Comparison of ENCODE assay signal across 29 mouse cellular contexts in genomic region chr1:164322987-164323650, GRCm38 (mm10). TPM values are rescaled to one million over a fixed set of nuclear protein-coding genes. Genes with fewer than 3 reads are reported as not detected.
DNase-seq lines count a peak whose midpoint lies in the region; ATAC-seq and TF ChIP-seq lines count a peak whose summit lies in the region.
"Had no signal": no experiment of that assay in that cellular context is flagged by ENCODE, and none has a peak within 500 bp of the region (broad histone marks: within the 10 kb centered on the region; RNA-seq: fewer than 3 reads in every experiment).

No protein-coding gene starts in this region.

- H3K4me2 ChIP-seq in kidney, embryonic 16.5 days (replicated peaks; ENCODE audit: low read depth, low read length), result no peak overlapping the region
- H3K4me2 ChIP-seq in CH12.LX (ENCODE audit: insufficient read depth, low read depth, poor library complexity, severe bottlenecking), result no peak overlapping the region
- H3K4me2 ChIP-seq: embryonic facial prominence, embryonic 13.5 days; forebrain, embryonic 12.5 days; forebrain, embryonic 15.5 days; heart, embryonic 12.5 days; heart, embryonic 15.5 days; hindbrain, embryonic 14.5 days had no signal

- no peak overlapping the region for H3K4me3 ChIP-seq in kidney, adult 2 months (ENCODE audit: insufficient read depth, low read depth, low read length)
- H3K4me3 ChIP-seq in kidney, embryonic 16.5 days (ENCODE audit: low read length), result no peak overlapping the region
- H3K4me3 ChIP-seq in CH12.LX (replicated peaks in 1 of 3; ENCODE audit: low read depth in 2 of 3, low read length in 2 of 3, poor library complexity in 1 of 3), result no peak overlapping the region
- H3K4me3 ChIP-seq: embryonic facial prominence, embryonic 10.5 days; embryonic facial prominence, embryonic 13.5 days; erythroblast, embryonic 14.5 days; forebrain, embryonic 12.5 days; forebrain, embryonic 15.5 days; heart, embryonic 12.5 days; heart, embryonic 15.5 days had no signal

- H3K9me3 ChIP-seq in kidney, embryonic 16.5 days (ENCODE audit: low read length), result no peaks in the 10 kb centered on the region
- no peaks in the 10 kb centered on the region for H3K9me3 ChIP-seq in CH12.LX (replicated peaks; ENCODE audit: low read length)
- H3K9me3 ChIP-seq: embryonic facial prominence, embryonic 10.5 days; embryonic facial prominence, embryonic 13.5 days; forebrain, embryonic 12.5 days; forebrain, embryonic 15.5 days; G1E; heart, embryonic 12.5 days; heart, embryonic 15.5 days had no signal

- no peak for TF ChIP-seq EP300 in CH12.LX (IDR thresholded peaks at IDR 0.05; ENCODE audit: low read length)

- DNase-seq in kidney, adult 2 months, result peak; percentile 32
- peak; percentile 22 to 33 for DNase-seq in kidney, postnatal 4 days
- no peak for DNase-seq in kidney, adult 11 months
- DNase-seq in CH12.LX (ENCODE audit: extremely low read depth) (no peak), ZHBTc4 (ENCODE audit: low read depth, low spot score) (peak; percentile 43)
- DNase-seq in urinary bladder, postnatal 4 days (ENCODE audit: low spot score in 2 of 2), result no peak
- no peak for DNase-seq in heart, postnatal 10 days
- DNase-seq: adrenal gland, postnatal 10 days; adrenal gland, postnatal 36 days; cerebellum, adult 11 months; cerebellum, adult 8-10 months; cerebellum, postnatal 10 days; cerebellum, postnatal 36 days; embryo, embryonic 11 days; gastrocnemius, postnatal 25 days; heart, adult 18-20 months; heart, postnatal 14 days; heart, postnatal 4 days had no signal

- H3K27me3 ChIP-seq in kidney, adult 2 months (replicated peaks; ENCODE audit: control insufficient read depth, insufficient read depth, low read length), result no peaks in the 10 kb centered on the region
- H3K27me3 ChIP-seq in kidney, embryonic 16.5 days (ENCODE audit: insufficient read depth, low read length), result no peaks in the 10 kb centered on the region
- H3K27me3 ChIP-seq in CH12.LX (replicated peaks), result no peaks in the 10 kb centered on the region
- H3K27me3 ChIP-seq: embryonic facial prominence, embryonic 13.5 days; forebrain, embryonic 12.5 days; forebrain, embryonic 15.5 days; heart, embryonic 12.5 days; heart, embryonic 15.5 days had no signal

- intact Hi-C loops in heart, postnatal 10 days (cut with DNase I), result no loop called here

- no peak for TF ChIP-seq POLR2A in kidney, adult 2 months (IDR thresholded peaks at IDR 0.05; ENCODE audit: low read depth, low read length)
- no peak for TF ChIP-seq POLR2A in CH12.LX (IDR thresholded peaks at IDR 0.05; ENCODE audit: low read depth, low read length)

- H3K9ac ChIP-seq in kidney, embryonic 16.5 days (replicated peaks; ENCODE audit: low read length), result no peak overlapping the region
- no peak overlapping the region for H3K9ac ChIP-seq in CH12.LX (ENCODE audit: insufficient read depth, low read depth)
- H3K9ac ChIP-seq: embryonic facial prominence, embryonic 13.5 days; forebrain, embryonic 12.5 days; forebrain, embryonic 15.5 days; heart, embryonic 12.5 days; heart, embryonic 15.5 days; hindbrain, embryonic 14.5 days had no signal

- no peak for TF ChIP-seq CTCF in kidney, adult 2 months (conservative IDR thresholded peaks at IDR 0.05; ENCODE audit: insufficient read depth, insufficient read length, low read depth, low read length)
- TF ChIP-seq CTCF in CH12.LX (conservative IDR thresholded peaks at IDR 0.05 in 1 of 2, IDR thresholded peaks at IDR 0.05 in 1 of 2; ENCODE audit: low read depth in 2 of 2, low read length in 2 of 2), result no peak

- no peaks in the 10 kb centered on the region for H3K79me2 ChIP-seq in CH12.LX (replicated peaks; ENCODE audit: control insufficient read depth, extremely low read depth, insufficient read depth, poor library complexity, severe bottlenecking)

- 60% methylated on average over 8 of the region's 8 CpGs for WGBS in kidney, adult 2 months
- WGBS in kidney, embryonic 16.5 days, result 66% methylated on average over 8 of the region's 8 CpGs

- TF ChIP-seq RAD21 in CH12.LX (IDR thresholded peaks at IDR 0.05; ENCODE audit: low read depth, low read length), result no peak

- no peaks in the 10 kb centered on the region for H3K36me3 ChIP-seq in kidney, adult 2 months (ENCODE audit: control insufficient read depth, insufficient read depth, low read length)
- H3K36me3 ChIP-seq in kidney, embryonic 16.5 days (ENCODE audit: insufficient read depth, low read length), result no peaks in the 10 kb centered on the region
- peaks cover 0 to 23% of the 10 kb centered on the region in 2 experiments for H3K36me3 ChIP-seq in CH12.LX (replicated peaks in 1 of 2; ENCODE audit: control insufficient read depth in 1 of 2, insufficient read depth in 1 of 2, low read length in 1 of 2)
- H3K36me3 ChIP-seq: forebrain, embryonic 15.5 days; heart, embryonic 12.5 days; heart, embryonic 15.5 days had no signal

- peaks cover 20% of the 10 kb centered on the region; the same call in 1 of the 2 replicates for H3K4me1 ChIP-seq in kidney, adult 2 months (ENCODE audit: control insufficient read depth, insufficient read depth, low read length)
- H3K4me1 ChIP-seq in kidney, embryonic 16.5 days (ENCODE audit: insufficient read depth, low read length), result peaks cover 3% of the 10 kb centered on the region; the same call in 1 of the 2 replicates
- peaks cover 0 to 15% of the 10 kb centered on the region in 2 experiments; a peak in 2 of 4 replicates for H3K4me1 ChIP-seq in CH12.LX (ENCODE audit: control insufficient read depth in 1 of 2, insufficient read depth in 2 of 2)

- no peak for ATAC-seq in kidney, embryonic 16.5 days (ENCODE audit: low FRiP score, low TSS enrichment)
- ATAC-seq: forebrain, embryonic 15.5 days; hindbrain, postnatal 0 days had no signal

- in situ Hi-C loops in CH12.LX (cut with MboI; ENCODE audit: low pct_ligation_motif_present, low pct_unique_long_range_greater_than_20kb, low sequenced_read_pairs), result loop anchor here (25.0 kb wide), 1 partner anchor 789 kb away; no protein-coding TSS in a partner anchor

- H3K27ac ChIP-seq in kidney, adult 2 months (ENCODE audit: insufficient read depth, low read depth, low read length), result no peak overlapping the region
- H3K27ac ChIP-seq in kidney, embryonic 16.5 days (ENCODE audit: low read length), result no peak overlapping the region
- H3K27ac ChIP-seq in CH12.LX (ENCODE audit: insufficient read depth, low read depth), result no peak overlapping the region
- H3K27ac ChIP-seq: embryonic facial prominence, embryonic 10.5 days; embryonic facial prominence, embryonic 13.5 days; forebrain, embryonic 12.5 days; forebrain, embryonic 15.5 days; heart, embryonic 15.5 days; hindbrain, embryonic 14.5 days had no signal

- dilution Hi-C loops in CH12.LX (cut with MboI; ENCODE audit: extremely low pct_ligation_motif_present, extremely low pct_unique_long_range_greater_than_20kb, low sequenced_read_pairs), result no loop called here

TF ChIP-seq in CH12.LX, 34 proteins besides CTCF, POLR2A, EP300 and RAD21:
- TF ChIP-seq MYC (IDR thresholded peaks at IDR 0.05; ENCODE audit: low read depth, low read length), result no peak
- peak; percentile 33; the same call in 1 of the 2 replicates for TF ChIP-seq BHLHE40 (IDR thresholded peaks at IDR 0.05; ENCODE audit: low read depth, low read length)
- TF ChIP-seq RCOR1 (conservative IDR thresholded peaks at IDR 0.05; ENCODE audit: low read depth, low read length), result no peak
TF ChIP-seq in CH12.LX: peak in this region for 1.

RNA-seq across cellular contexts. Expression of gene Blzf1, which starts 15.8 kb away (rescaled TPM):
- 5.4 and 6.0 TPM in 2 replicates for polyA plus RNA-seq in kidney, adult 2 months (2012; rRNA removed)
- 31.0 and 31.8 TPM in 2 replicates for polyA plus RNA-seq in kidney, embryonic 16.5 days (2015; fragmentation: Nextera tagmentation; extraction: Ambion mirVana)
- 13.7 and 17.5 TPM in 2 replicates for total RNA-seq in CH12.LX (2012; rRNA removed)
- total RNA-seq in CH12.LX (2014; rRNA removed), result 21.9 and 22.2 TPM in 2 replicates
- 18.8 and 24.7 TPM in 2 replicates for polyA plus RNA-seq in CH12.LX (2012; ENCODE audit: insufficient read length, low read depth)
- 10 to 100 TPM; 26.0 to 27.9 TPM for total RNA-seq in heart, postnatal 10 days (2021)

RNA-seq across cellular contexts. Expression of gene Nme7, which starts 19.2 kb away (rescaled TPM):
- polyA plus RNA-seq in kidney, adult 2 months (2012; rRNA removed), result 12.8 and 14.8 TPM in 2 replicates
- polyA plus RNA-seq in kidney, embryonic 16.5 days (2015; fragmentation: Nextera tagmentation; extraction: Ambion mirVana), result 56.6 and 64.3 TPM in 2 replicates
- 23.5 and 28.4 TPM in 2 replicates for total RNA-seq in CH12.LX (2012; rRNA removed)
- 33.2 and 35.9 TPM in 2 replicates for total RNA-seq in CH12.LX (2014; rRNA removed)
- 25.3 and 29.0 TPM in 2 replicates for polyA plus RNA-seq in CH12.LX (2012; ENCODE audit: insufficient read length, low read depth)
- 1 to 10 TPM; 5.8 to 6.2 TPM for total RNA-seq in heart, postnatal 10 days (2021)

RNA-seq across cellular contexts. Expression of gene Ccdc181, which starts 47.7 kb away (rescaled TPM):
- 6.7 and 8.8 TPM in 2 replicates for polyA plus RNA-seq in kidney, adult 2 months (2012; rRNA removed)
- 13.9 and 14.3 TPM in 2 replicates for polyA plus RNA-seq in kidney, embryonic 16.5 days (2015; fragmentation: Nextera tagmentation; extraction: Ambion mirVana)
- total RNA-seq in CH12.LX (2012; rRNA removed), result 9.4 and 10.6 TPM in 2 replicates
- total RNA-seq in CH12.LX (2014; rRNA removed), result 8.8 and 12.2 TPM in 2 replicates
- polyA plus RNA-seq in CH12.LX (2012; ENCODE audit: insufficient read length, low read depth), result 12.1 and 14.6 TPM in 2 replicates
- total RNA-seq in heart, postnatal 10 days (2021), result 1 to 10 TPM; 7.0 to 7.7 TPM

Comparison
In these comparisons a context has a peak if more than half of its experiments do, and no peak if none do; other contexts are left out.
1. DNase-seq: peak in kidney, adult 2 months (single experiment), kidney, postnatal 4 days (2 of 2) and ZHBTc4 (single experiment); none in kidney, adult 11 months (single experiment), CH12.LX (single experiment), urinary bladder, postnatal 4 days (0 of 2) and heart, postnatal 10 days (0 of 2).